Mouse (Mus musculus) thymus, postnatal 14 days (tissue): ENCODE measurements around the gene Kitl.

Source experiments
- DNase-seq: peaks from one replicate; pipeline ENCODE4 v3.0.0; 2021

Gene Kitl

GRCm38 (mm10) chr10:100030980-100031516 lies 15.6 kb downstream of the Kitl start:
- DNase-seq: no peak

GRCm38 (mm10) chr10:100031631-100032030 lies 16.2 kb downstream of the Kitl start:
- DNase-seq: no peak

GRCm38 (mm10) chr10:100032566-100032965 lies 17.1 kb downstream of the Kitl start:
- DNase-seq: no peak

GRCm38 (mm10) chr10:100036021-100036420 lies 20.6 kb downstream of the Kitl start:
- DNase-seq: no peak

- no peak for DNase-seq
Measured at GRCm38 (mm10) chr10:100038342-100038898, 23.0 kb downstream of the Kitl start.

GRCm38 (mm10) chr10:100038994-100039393 lies 23.6 kb downstream of the Kitl start:
- no peak for DNase-seq

- no peak for DNase-seq
Measured at GRCm38 (mm10) chr10:100043748-100044147, 28.3 kb downstream of the Kitl start.

- DNase-seq: no peak
Measured at GRCm38 (mm10) chr10:100044153-100044552, 28.7 kb downstream of the Kitl start.

- DNase-seq: no peak
Measured at GRCm38 (mm10) chr10:100051146-100051783, 35.8 kb downstream of the Kitl start.

- DNase-seq: no peak
Measured at GRCm38 (mm10) chr10:100052404-100052803, 37.0 kb downstream of the Kitl start.

GRCm38 (mm10) chr10:100052911-100053310 lies 37.5 kb downstream of the Kitl start:
- DNase-seq: no peak

GRCm38 (mm10) chr10:100054006-100054405 lies 38.6 kb downstream of the Kitl start:
- DNase-seq: no peak

GRCm38 (mm10) chr10:100055082-100055481 lies 39.7 kb downstream of the Kitl start:
- DNase-seq: no peak

- DNase-seq: no peak
Measured at GRCm38 (mm10) chr10:100057106-100057623, 41.7 kb downstream of the Kitl start.

- DNase-seq: no peak
Measured at GRCm38 (mm10) chr10:100059356-100059755, 43.9 kb downstream of the Kitl start.

- no peak for DNase-seq
Measured at GRCm38 (mm10) chr10:100065529-100066301, 50.3 kb downstream of the Kitl start.

- DNase-seq: no peak
Measured at GRCm38 (mm10) chr10:100066374-100066773, 50.9 kb downstream of the Kitl start.

GRCm38 (mm10) chr10:100072641-100073040 lies 57.2 kb downstream of the Kitl start:
- DNase-seq: no peak

- no peak for DNase-seq
Measured at GRCm38 (mm10) chr10:100073092-100073491, 57.7 kb downstream of the Kitl start.

- no peak for DNase-seq
Measured at GRCm38 (mm10) chr10:100101115-100101514, 85.7 kb downstream of the Kitl start.

GRCm38 (mm10) chr10:100111209-100111608 lies 95.8 kb downstream of the Kitl start:
- DNase-seq: no peak

GRCm38 (mm10) chr10:100115570-100115969 lies 100.1 kb downstream of the Kitl start:
- DNase-seq: no peak

- no peak for DNase-seq
Measured at GRCm38 (mm10) chr10:100124452-100124851, 109.0 kb downstream of the Kitl start.
